Mouse (Mus musculus): ENCODE data around the gene Bsx.

- no peak for TF ChIP-seq EP300 (IDR thresholded peaks at IDR 0.05; ENCODE audit: low read depth)
- no peak for TF ChIP-seq CTCF (IDR thresholded peaks at IDR 0.05; ENCODE audit: low read depth)
Observed at GRCm38 (mm10) chr9:40907413-40907812, 33.5 kb downstream of the Bsx start.

Data from heart, postnatal 0 days (tissue).